Mouse (Mus musculus) myocyte (in vitro differentiated cells): ENCODE measurements around the gene Bad. TPM values are rescaled to one million over a fixed set of nuclear protein-coding genes. Genes with fewer than 3 reads are reported as not detected.

Experiments
- H3K27me3 ChIP-seq: one replicate; pipeline ENCODE4 v1.6.1; 2011; ENCODE audit not compliant: control insufficient read depth, insufficient read depth, insufficient read length
- H3K36me3 ChIP-seq: one replicate; pipeline ENCODE4 v1.6.1; 2011; ENCODE audit not compliant: control insufficient read depth, insufficient read depth
- H3K4me2 ChIP-seq: one replicate; pipeline ENCODE4 v1.6.1; 2011; ENCODE audit warnings: low read depth, control low read depth
- H3K4me3 ChIP-seq: one replicate; pipeline ENCODE4 v1.5.1; 2011; ENCODE audit warnings: mild to moderate bottlenecking, control low read depth, moderate library complexity
- H3K79me2 ChIP-seq: one replicate; pipeline ENCODE4 v1.6.1; 2011; ENCODE audit not compliant: control insufficient read depth, insufficient read depth
- H3ac ChIP-seq: one replicate; pipeline ENCODE4 v1.6.1; 2011; ENCODE audit not compliant: control insufficient read depth, insufficient read length
- CEBPB ChIP-seq: IDR thresholded peaks from 2 replicates; pipeline ENCODE4 v1.6.1; 2011; ENCODE audit warnings: mild to moderate bottlenecking, moderate library complexity; ENCODE audit not compliant: poor library complexity, insufficient read depth, severe bottlenecking
- E2F4 ChIP-seq: IDR thresholded peaks from one replicate; pipeline ENCODE4 v1.6.1; 2011; ENCODE audit warnings: mild to moderate bottlenecking, control low read depth, moderate library complexity; ENCODE audit not compliant: insufficient read depth
- MAX ChIP-seq: IDR thresholded peaks from one replicate; pipeline ENCODE4 v1.6.1; 2011; ENCODE audit warnings: low read depth, mild to moderate bottlenecking, control low read depth
- MYOD1 ChIP-seq, 3 experiments: IDR thresholded peaks; one replicate each; pipeline ENCODE4 v1.6.1; 2011; ENCODE audit warnings: control low read depth in 2 of 3, low read depth in 2 of 3, mild to moderate bottlenecking in 2 of 3, moderate library complexity in 1 of 3; ENCODE audit not compliant: insufficient read length in 2 of 3, control insufficient read depth in 1 of 3
- MYOG ChIP-seq, 3 experiments: IDR thresholded peaks; one replicate each; pipeline ENCODE4 v1.6.1; 2011; ENCODE audit warnings: control low read depth in 2 of 3, low read depth in 2 of 3, mild to moderate bottlenecking in 2 of 3; ENCODE audit not compliant: insufficient read length in 2 of 3, control insufficient read depth in 1 of 3, insufficient read depth in 1 of 3
- POLR2A ChIP-seq: IDR thresholded peaks from one replicate; pipeline ENCODE4 v1.6.1; 2011; ENCODE audit warnings: low read depth, mild to moderate bottlenecking, control low read depth, moderate library complexity; ENCODE audit not compliant: insufficient read length
- POLR2AphosphoS2 ChIP-seq: IDR thresholded peaks from one replicate; pipeline ENCODE4 v1.6.1; 2011; ENCODE audit warnings: low read depth, control low read depth; ENCODE audit not compliant: insufficient read length
- REST ChIP-seq: IDR thresholded peaks from one replicate; pipeline ENCODE4 v1.6.1; 2011; ENCODE audit warnings: mild to moderate bottlenecking, control low read depth, moderate library complexity; ENCODE audit not compliant: insufficient read depth, insufficient read length
- SRF ChIP-seq: IDR thresholded peaks from one replicate; pipeline ENCODE4 v1.6.1; 2011; ENCODE audit warnings: low read depth; ENCODE audit not compliant: control insufficient read depth, insufficient read length
- TCF12 ChIP-seq: IDR thresholded peaks from one replicate; pipeline ENCODE4 v1.6.1; 2011; ENCODE audit warnings: mild to moderate bottlenecking, control low read depth; ENCODE audit not compliant: poor library complexity, insufficient read depth, severe bottlenecking
- TCF3 ChIP-seq: IDR thresholded peaks from one replicate; pipeline ENCODE4 v1.6.1; 2011; ENCODE audit warnings: low read depth, control low read depth; ENCODE audit not compliant: insufficient read length
- USF1 ChIP-seq: IDR thresholded peaks from one replicate; pipeline ENCODE4 v1.6.1; 2011; ENCODE audit warnings: low read depth, mild to moderate bottlenecking, control low read depth, moderate library complexity
- polyA plus RNA-seq: library from polyadenylated mRNA; unstranded; fragments of >200 nt; fragmentation: generic; extraction: Trizol; gene quantifications from one replicate; pipeline ENCODE4 v1.2.1, GENCODE M21; 2012; ENCODE audit warnings: missing spikeins

Gene Bad
- polyA plus RNA-seq, 1 experiment, result 76.1 TPM

- H3K4me3 ChIP-seq, result no peak overlapping the region
These were observed 25.2 kb upstream of the Bad start for GRCm38 (mm10) chr19:6916496-6916895.

GRCm38 (mm10) chr19:6918321-6918720 lies 23.3 kb upstream of the Bad start:
- H3K4me2 ChIP-seq, result no peak overlapping the region
- H3K36me3 ChIP-seq, result peaks cover 3% of the 10 kb centered on the region
- H3K27me3 ChIP-seq, result no peaks in the 10 kb centered on the region
- no peak for TF ChIP-seq TCF12
- TF ChIP-seq CEBPB, result no peak
- TF ChIP-seq SRF, result no peak
- TF ChIP-seq E2F4, result no peak
- TF ChIP-seq MAX, result no peak
- no peak for TF ChIP-seq POLR2AphosphoS2
- no peak for TF ChIP-seq POLR2A
- TF ChIP-seq TCF3, result no peak
- TF ChIP-seq MYOG (IDR thresholded peaks at IDR 0.05; ENCODE audit: control insufficient read depth in 1 of 3, insufficient read depth in 1 of 3, insufficient read length in 2 of 3, low read depth in 2 of 3), result no peak
- no peak for TF ChIP-seq USF1
- TF ChIP-seq REST, result no peak
- no peak for TF ChIP-seq MYOD1 (IDR thresholded peaks at IDR 0.05; ENCODE audit: control insufficient read depth in 1 of 3, insufficient read length in 2 of 3, low read depth in 2 of 3)
- peaks cover 23% of the 10 kb centered on the region for H3K79me2 ChIP-seq
- H3K4me3 ChIP-seq, result no peak overlapping the region
- H3ac ChIP-seq, result no peak overlapping the region

More at GRCm38 (mm10) chr19:6916496-6916895, 25.2 kb upstream of the Bad start:
- Histone ChIP-seq H3K79me2 (peaks cover 23% of the 10 kb centered on the region), H3K27me3 (no peaks in the 10 kb centered on the region), H3K36me3 (peaks cover 11% of the 10 kb centered on the region), H3K4me2 (no peak overlapping the region), H3ac (no peak overlapping the region)
- TF ChIP-seq REST (no peak), MAX (no peak), SRF (no peak), MYOG (IDR thresholded peaks at IDR 0.05; ENCODE audit: control insufficient read depth in 1 of 3, insufficient read depth in 1 of 3, insufficient read length in 2 of 3, low read depth in 2 of 3) (no peak), USF1 (no peak), E2F4 (no peak), MYOD1 (IDR thresholded peaks at IDR 0.05; ENCODE audit: control insufficient read depth in 1 of 3, insufficient read length in 2 of 3, low read depth in 2 of 3) (no peak), TCF12 (no peak), CEBPB (no peak), POLR2AphosphoS2 (no peak), POLR2A (no peak), TCF3 (no peak)

- Histone ChIP-seq H3K27me3 (no peaks in the 10 kb centered on the region), H3K36me3 (no peaks in the 10 kb centered on the region), H3ac (no peak overlapping the region), H3K4me3 (peak overlapping the region; percentile 56), H3K79me2 (peaks cover 23% of the 10 kb centered on the region), H3K4me2 (peak overlapping the region; percentile 88)
- TF ChIP-seq USF1 (no peak), REST (no peak), SRF (no peak), TCF12 (no peak), MYOD1 (IDR thresholded peaks at IDR 0.05; ENCODE audit: control insufficient read depth in 1 of 3, insufficient read length in 2 of 3, low read depth in 2 of 3) (no peak), TCF3 (no peak), E2F4 (no peak)
These were observed 22.2 kb upstream of the Bad start for GRCm38 (mm10) chr19:6919431-6919830.

GRCm38 (mm10) chr19:6919876-6920740 lies 21.6 kb upstream of the Bad start:
- Histone ChIP-seq H3K36me3 (no peaks in the 10 kb centered on the region), H3K4me3 (peak overlapping the region; percentile 56), H3ac (peak overlapping the region; percentile 78), H3K27me3 (no peaks in the 10 kb centered on the region), H3K79me2 (peaks cover 23% of the 10 kb centered on the region), H3K4me2 (peak overlapping the region; percentile 88)
- no peak for TF ChIP-seq SRF
- no peak for TF ChIP-seq REST
- no peak for TF ChIP-seq MYOD1 (IDR thresholded peaks at IDR 0.05; ENCODE audit: control insufficient read depth in 1 of 3, insufficient read length in 2 of 3, low read depth in 2 of 3)
- TF ChIP-seq TCF3, result no peak
- TF ChIP-seq E2F4, result no peak
- TF ChIP-seq CEBPB, result no peak
- no peak for TF ChIP-seq TCF12
- no peak for TF ChIP-seq USF1
- no peak for TF ChIP-seq MYOG (IDR thresholded peaks at IDR 0.05; ENCODE audit: control insufficient read depth in 1 of 3, insufficient read depth in 1 of 3, insufficient read length in 2 of 3, low read depth in 2 of 3)
- no peak for TF ChIP-seq MAX
- TF ChIP-seq POLR2A, result no peak
